Mouse (Mus musculus) kidney, embryonic 14.5 days (tissue): ENCODE results near the gene Ar. TPM values are rescaled to one million over a fixed set of nuclear protein-coding genes. Genes with fewer than 3 reads are reported as not detected.

ENCODE experiments used
- ATAC-seq: fragments of 200-750 bp; cut with Nextera tagmentation; 2 replicates; pipeline ENCODE4 v1.8.0; 2017; ENCODE audit warnings: moderate number of reproducible peaks, mild to moderate bottlenecking, moderate TSS enrichment, moderate library complexity; ENCODE audit not compliant: low FRiP score, low TSS enrichment
- H3K27ac ChIP-seq: fragments of 300-500 bp; sonication (generic); 2 replicates; pipeline ENCODE4 v1.5.1; 2014; ENCODE audit warnings: low read depth, mild to moderate bottlenecking, low read length, moderate library complexity, mixed read lengths
- H3K27me3 ChIP-seq: fragments of 300-500 bp; sonication (generic); 2 replicates; pipeline ENCODE4 v1.6.1; 2014; ENCODE audit warnings: mild to moderate bottlenecking, low read length; ENCODE audit not compliant: control insufficient read depth, insufficient read depth
- H3K36me3 ChIP-seq: fragments of 300-500 bp; sonication (generic); 2 replicates; pipeline ENCODE4 v1.6.1; 2014; ENCODE audit warnings: low read length, mixed read lengths; ENCODE audit not compliant: control insufficient read depth, insufficient read depth
- H3K4me1 ChIP-seq: fragments of 300-500 bp; sonication (generic); 2 replicates; pipeline ENCODE4 v1.6.1; 2014; ENCODE audit warnings: low read length, mixed read lengths; ENCODE audit not compliant: control insufficient read depth, insufficient read depth
- H3K4me2 ChIP-seq: fragments of 300-500 bp; sonication (generic); replicated peaks from 2 replicates; pipeline ENCODE4 v1.6.1; 2014; ENCODE audit warnings: low read depth, mild to moderate bottlenecking, low read length
- H3K4me3 ChIP-seq: fragments of 300-500 bp; sonication (generic); 2 replicates; pipeline ENCODE4 v1.5.1; 2014; ENCODE audit warnings: mild to moderate bottlenecking, low read length
- H3K9ac ChIP-seq: fragments of 300-500 bp; sonication (generic); 2 replicates; pipeline ENCODE4 v1.6.1; 2014; ENCODE audit warnings: low read depth, mild to moderate bottlenecking, low read length, moderate library complexity
- H3K9me3 ChIP-seq: fragments of 300-500 bp; sonication (generic); 2 replicates; pipeline ENCODE4 v1.6.1; 2016; ENCODE audit warnings: low read length; ENCODE audit not compliant: control insufficient read depth
- WGBS: fragments of 180-500 bp; shearing (Covaris S2); extraction: QIAGEN DNeasy Blood & Tissue Kit; methylation state at CpG from one replicate; pipeline ENCODE4 v1.1.7; 2014; 5-methylcytosine and 5-hydroxymethylcytosine counted together
- polyA plus RNA-seq: library from polyadenylated mRNA; unstranded; fragments of >200 nt; fragmentation: Nextera tagmentation; extraction: Ambion mirVana; gene quantifications from 2 replicates; pipeline ENCODE4 v1.2.1, GENCODE M21; 2014

Ar gene
- polyA plus RNA-seq, 1 experiment from 2014 or later: 0.95 TPM

GRCm38 (mm10) chrX:98323105-98323504 is 174.5 kb downstream of the Ar start:
- Histone ChIP-seq H3K4me1 (no peaks in the 10 kb centered on the region), H3K27me3 (no peaks in the 10 kb centered on the region), H3K27ac (no peak overlapping the region), H3K9me3 (no peaks in the 10 kb centered on the region), H3K4me2 (no peak overlapping the region), H3K9ac (no peak overlapping the region), H3K36me3 (no peaks in the 10 kb centered on the region), H3K4me3 (no peak overlapping the region)
- WGBS: 82% methylated on average over 2 of the region's 2 CpGs
- ATAC-seq: no peak

GRCm38 (mm10) chrX:98347481-98347880 is 198.9 kb downstream of the Ar start:
- ATAC-seq: no peak
- WGBS: 60% methylated on average over 1 of the region's 1 CpGs

GRCm38 (mm10) chrX:98348036-98348435 is 199.5 kb downstream of the Ar start:
- Histone ChIP-seq H3K9ac (no peak overlapping the region), H3K27me3 (no peaks in the 10 kb centered on the region), H3K36me3 (no peaks in the 10 kb centered on the region), H3K27ac (no peak overlapping the region), H3K4me3 (no peak overlapping the region), H3K4me1 (no peaks in the 10 kb centered on the region), H3K9me3 (no peaks in the 10 kb centered on the region), H3K4me2 (no peak overlapping the region)
- WGBS: 52% methylated on average over 4 of the region's 4 CpGs
- no peak for ATAC-seq

More at GRCm38 (mm10) chrX:98347481-98347880, 198.9 kb downstream of the Ar start:
- Histone ChIP-seq H3K4me3 (no peak overlapping the region), H3K4me1 (no peaks in the 10 kb centered on the region), H3K27me3 (no peaks in the 10 kb centered on the region), H3K4me2 (no peak overlapping the region), H3K27ac (no peak overlapping the region), H3K9ac (no peak overlapping the region), H3K9me3 (no peaks in the 10 kb centered on the region), H3K36me3 (no peaks in the 10 kb centered on the region)
